Mouse (Mus musculus) intestine, embryonic 14.5 days (tissue): ENCODE data around the gene Nktr. TPM values are rescaled to one million over a fixed set of nuclear protein-coding genes. Genes with fewer than 3 reads are reported as not detected.

Source experiments
- ATAC-seq: fragments of 200-750 bp; cut with Nextera tagmentation; replicated peaks from 2 replicates; pipeline ENCODE4 v1.8.0; 2017; ENCODE audit warnings: low read depth, moderate number of reproducible peaks, moderate TSS enrichment, moderate library complexity; ENCODE audit not compliant: low FRiP score, low TSS enrichment
- DNase-seq: peaks from one replicate; pipeline ENCODE4 v3.0.0-alpha.2; 2018; ENCODE audit warnings: low spot score
- H3K27ac ChIP-seq: fragments of 300-500 bp; sonication (generic); 2 replicates; pipeline ENCODE4 v1.5.1; 2014; ENCODE audit warnings: low read depth, mild to moderate bottlenecking, control low read depth
- H3K27me3 ChIP-seq: fragments of 300-500 bp; sonication (generic); replicated peaks from 2 replicates; pipeline ENCODE4 v1.6.1; 2014; ENCODE audit warnings: low read length, control low read depth; ENCODE audit not compliant: control insufficient read depth, insufficient read depth
- H3K36me3 ChIP-seq: fragments of 300-500 bp; sonication (generic); 2 replicates; pipeline ENCODE4 v1.6.1; 2014; ENCODE audit warnings: low read length, control low read depth; ENCODE audit not compliant: control insufficient read depth, insufficient read depth
- H3K4me1 ChIP-seq: fragments of 300-500 bp; sonication (generic); replicated peaks from 2 replicates; pipeline ENCODE4 v1.6.1; 2014; ENCODE audit warnings: low read length, control low read depth, mixed read lengths; ENCODE audit not compliant: control insufficient read depth, insufficient read depth
- H3K4me2 ChIP-seq: fragments of 300-500 bp; sonication (generic); 2 replicates; pipeline ENCODE4 v1.6.1; 2014; ENCODE audit warnings: low read length
- H3K4me3 ChIP-seq: fragments of 300-500 bp; sonication (generic); 2 replicates; pipeline ENCODE4 v1.5.1; 2014; ENCODE audit warnings: low read depth, low read length, control low read depth, mixed read lengths
- H3K9ac ChIP-seq: fragments of 300-500 bp; sonication (generic); 2 replicates; pipeline ENCODE4 v1.6.1; 2014; ENCODE audit warnings: mild to moderate bottlenecking, low read length
- H3K9me3 ChIP-seq: fragments of 300-500 bp; sonication (generic); 2 replicates; pipeline ENCODE4 v1.6.1; 2016; ENCODE audit warnings: low read length, control low read depth; ENCODE audit not compliant: control insufficient read depth
- WGBS: fragments of 180-500 bp; shearing (Covaris S2); extraction: QIAGEN DNeasy Blood & Tissue Kit; methylation state at CpG from one replicate; pipeline ENCODE4 v1.1.7; 2014; 5-methylcytosine and 5-hydroxymethylcytosine counted together
- polyA plus RNA-seq: library from polyadenylated mRNA; unstranded; fragments of >200 nt; fragmentation: Nextera tagmentation; extraction: Ambion mirVana; gene quantifications from 2 replicates; pipeline ENCODE4 v1.2.1, GENCODE M21; 2014

Gene Nktr
- polyA plus RNA-seq, 1 experiment from 2014 or later: 71.7 TPM

GRCm38 (mm10) chr9:121710584-121710975, 8.4 kb upstream of the Nktr start:
- Histone ChIP-seq H3K9me3 (no peaks in the 10 kb centered on the region), H3K4me1 (peaks cover 16% of the 10 kb centered on the region), H3K27me3 (no peaks in the 10 kb centered on the region), H3K4me2 (peak overlapping the region; percentile 86), H3K4me3 (peak overlapping the region; percentile 97), H3K36me3 (peaks cover 14% of the 10 kb centered on the region), H3K27ac (peak overlapping the region; percentile 91), H3K9ac (peak overlapping the region; percentile 94)
- ATAC-seq (peak; percentile 45), DNase-seq (no peak)
- under 1% methylated on average over 18 of the region's 18 CpGs for WGBS

GRCm38 (mm10) chr9:121717048-121717447, 1.9 kb upstream of the Nktr start:
- H3K4me3 ChIP-seq: no peak overlapping the region
- no peaks in the 10 kb centered on the region for H3K27me3 ChIP-seq
- peaks cover 9% of the 10 kb centered on the region for H3K4me1 ChIP-seq
- ATAC-seq (no peak), DNase-seq (no peak)
- H3K4me2 ChIP-seq: no peak overlapping the region
- H3K9ac ChIP-seq: no peak overlapping the region
- 85% methylated on average over 2 of the region's 2 CpGs for WGBS
- peaks cover 14% of the 10 kb centered on the region for H3K36me3 ChIP-seq
- no peak overlapping the region for H3K27ac ChIP-seq
- no peaks in the 10 kb centered on the region for H3K9me3 ChIP-seq

- ATAC-seq (no peak; the same call in 1 of the 2 replicates), DNase-seq (peak; percentile 54)
- Histone ChIP-seq H3K4me1 (peaks cover 9% of the 10 kb centered on the region), H3K4me3 (peak overlapping the region; percentile 53), H3K9ac (peak overlapping the region; percentile 79), H3K4me2 (peak overlapping the region; percentile 76), H3K9me3 (no peaks in the 10 kb centered on the region), H3K36me3 (peaks cover 6% of the 10 kb centered on the region; the same call in 1 of the 2 replicates), H3K27me3 (no peaks in the 10 kb centered on the region), H3K27ac (peak overlapping the region; percentile 95)
- 69% methylated on average over 15 of the region's 15 CpGs for WGBS
These were observed 781 bp upstream of the Nktr start for GRCm38 (mm10) chr9:121718070-121718705.

- peaks cover 9% of the 10 kb centered on the region for H3K4me1 ChIP-seq
- H3K9me3 ChIP-seq: no peaks in the 10 kb centered on the region
- H3K9ac ChIP-seq: peak overlapping the region; percentile 82
- WGBS: under 1% methylated on average over 72 of the region's 87 CpGs
- H3K4me2 ChIP-seq: peak overlapping the region; percentile 64
- no peaks in the 10 kb centered on the region for H3K27me3 ChIP-seq
- no peaks in the 10 kb centered on the region for H3K36me3 ChIP-seq
- DNase-seq (peak; percentile 84), ATAC-seq (peak; percentile 75)
- peak overlapping the region; percentile 53 for H3K4me3 ChIP-seq
- H3K27ac ChIP-seq: peak overlapping the region; percentile 95
These were observed 670 bp downstream of the Nktr start for GRCm38 (mm10) chr9:121719347-121720331.

- H3K4me1 ChIP-seq: no peaks in the 10 kb centered on the region
- peaks cover 63% of the 10 kb centered on the region for H3K36me3 ChIP-seq
- 92% methylated on average over 6 of the region's 6 CpGs for WGBS
- no peaks in the 10 kb centered on the region for H3K27me3 ChIP-seq
- H3K27ac ChIP-seq: no peak overlapping the region
- no peak overlapping the region for H3K9ac ChIP-seq
- no peak for DNase-seq
- H3K4me2 ChIP-seq: no peak overlapping the region
- H3K4me3 ChIP-seq: no peak overlapping the region
- H3K9me3 ChIP-seq: no peaks in the 10 kb centered on the region
- ATAC-seq: no peak
These were observed 21.5 kb downstream of the Nktr start for GRCm38 (mm10) chr9:121740490-121740889.

- H3K4me3 ChIP-seq: no peak overlapping the region
- H3K4me1 ChIP-seq: no peaks in the 10 kb centered on the region
- peaks cover 62% of the 10 kb centered on the region for H3K36me3 ChIP-seq
- H3K4me2 ChIP-seq: no peak overlapping the region
- DNase-seq: no peak
- no peak overlapping the region for H3K9ac ChIP-seq
- H3K27me3 ChIP-seq: no peaks in the 10 kb centered on the region
- WGBS: 97% methylated on average over 3 of the region's 3 CpGs
- H3K27ac ChIP-seq: no peak overlapping the region
- no peaks in the 10 kb centered on the region for H3K9me3 ChIP-seq
- ATAC-seq: no peak
These were observed 22.2 kb downstream of the Nktr start for GRCm38 (mm10) chr9:121741168-121741567.

GRCm38 (mm10) chr9:121744051-121744450, 25.1 kb downstream of the Nktr start:
- Histone ChIP-seq H3K4me3 (no peak overlapping the region), H3K27me3 (no peaks in the 10 kb centered on the region), H3K9ac (no peak overlapping the region), H3K4me2 (no peak overlapping the region), H3K36me3 (peaks cover 81% of the 10 kb centered on the region), H3K9me3 (no peaks in the 10 kb centered on the region), H3K27ac (no peak overlapping the region), H3K4me1 (no peaks in the 10 kb centered on the region)
- DNase-seq (no peak), ATAC-seq (no peak)
- 88% methylated on average over 8 of the region's 8 CpGs for WGBS

GRCm38 (mm10) chr9:121752774-121753173, 33.8 kb downstream of the Nktr start:
- no peak overlapping the region for H3K4me3 ChIP-seq
- H3K4me1 ChIP-seq: no peaks in the 10 kb centered on the region; the same call in 1 of the 2 replicates
- WGBS: 93% methylated on average over 9 of the region's 9 CpGs
- no peak overlapping the region for H3K4me2 ChIP-seq
- ATAC-seq: no peak
- H3K9ac ChIP-seq: no peak overlapping the region
- H3K36me3 ChIP-seq: peaks cover 93% of the 10 kb centered on the region
- H3K27me3 ChIP-seq: no peaks in the 10 kb centered on the region
- no peak overlapping the region for H3K27ac ChIP-seq
- no peak for DNase-seq
- H3K9me3 ChIP-seq: no peaks in the 10 kb centered on the region
